Mouse (Mus musculus): ENCODE results near the gene Prps1. TPM values are rescaled to one million over a fixed set of nuclear protein-coding genes. Genes with fewer than 3 reads are reported as not detected.

Prps1 gene
- polyA plus RNA-seq, 1 experiment = 60.8 TPM

DNA sequence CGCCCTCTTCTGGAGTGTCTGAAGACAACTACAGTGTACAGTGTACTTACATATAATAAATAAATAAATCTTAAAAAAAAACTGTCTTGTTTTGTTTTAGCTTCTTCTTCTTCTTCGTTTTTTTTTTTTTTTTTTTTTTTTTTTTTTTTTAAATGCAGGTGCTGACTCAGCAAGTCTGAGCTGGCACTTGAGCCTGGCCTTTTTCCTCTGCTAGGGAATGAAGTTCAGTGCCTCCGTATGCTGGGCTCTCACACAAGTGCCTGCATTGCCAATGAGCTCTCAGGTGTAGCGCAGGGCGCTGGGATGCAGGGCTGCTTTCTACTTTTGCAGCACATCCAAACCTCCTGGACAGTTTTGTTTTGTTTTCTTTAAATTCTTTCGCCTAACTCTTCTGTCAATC lies 53.4 kb downstream of the Prps1 start:
- no peak overlapping the region for H3K27ac ChIP-seq (ENCODE audit: insufficient read depth, low read length)
- no peak for TF ChIP-seq CTCF (IDR thresholded peaks at IDR 0.05; ENCODE audit: extremely low read depth, insufficient read depth, low read length)
- no peak for TF ChIP-seq POLR2A (IDR thresholded peaks at IDR 0.05; ENCODE audit: extremely low read depth, insufficient read depth, low read length)
- H3K4me3 ChIP-seq (ENCODE audit: insufficient read depth, low read length) = no peak overlapping the region
- H3K4me1 ChIP-seq (ENCODE audit: control insufficient read depth, insufficient read depth, low read length) = no peaks in the 10 kb centered on the region

DNA sequence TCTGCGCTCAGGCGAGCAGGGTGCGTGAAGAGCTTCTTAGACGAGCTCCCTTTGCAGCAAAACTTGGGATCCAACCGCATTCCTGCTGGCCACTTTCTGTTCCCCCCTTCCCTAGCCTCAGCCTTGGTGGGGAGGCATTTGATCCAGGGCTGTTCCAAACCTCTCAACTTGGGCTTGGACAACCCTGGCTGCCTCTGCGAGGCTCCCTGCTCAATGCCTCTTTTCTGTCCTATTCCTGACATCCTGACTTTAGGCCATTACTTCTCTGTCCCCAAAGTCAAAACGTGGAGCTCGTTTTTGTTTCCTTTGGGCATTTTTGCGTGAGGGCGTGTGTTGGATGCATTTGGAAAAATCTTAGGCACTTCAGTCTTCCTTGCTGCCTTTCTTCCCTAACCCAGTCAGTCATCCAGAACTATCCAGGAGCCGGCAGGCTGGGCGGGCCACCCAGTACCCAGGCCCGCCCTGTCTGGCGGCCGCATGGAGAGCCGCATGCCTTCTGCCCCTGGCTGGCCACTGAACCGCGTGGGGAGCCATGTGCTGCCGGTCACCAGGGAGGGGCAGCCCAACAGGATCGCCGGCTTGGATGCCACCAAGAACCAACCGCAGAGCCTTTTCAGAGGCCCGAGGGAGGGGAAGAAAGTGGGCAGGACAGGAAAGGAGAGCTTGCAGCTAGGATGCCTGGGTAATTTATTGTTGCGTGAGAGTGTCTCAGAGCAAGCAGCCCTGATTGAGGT lies 54.5 kb downstream of the Prps1 start:
- TF ChIP-seq POLR2A (IDR thresholded peaks at IDR 0.05; ENCODE audit: extremely low read depth, insufficient read depth, low read length) (no peak), CTCF (IDR thresholded peaks at IDR 0.05; ENCODE audit: extremely low read depth, insufficient read depth, low read length) (no peak)
- Histone ChIP-seq H3K4me3 (ENCODE audit: insufficient read depth, low read length) (no peak overlapping the region), H3K4me1 (ENCODE audit: control insufficient read depth, insufficient read depth, low read length) (no peaks in the 10 kb centered on the region), H3K27ac (ENCODE audit: insufficient read depth, low read length) (peak overlapping the region; percentile 65; the same call in 1 of the 2 replicates)

DNA sequence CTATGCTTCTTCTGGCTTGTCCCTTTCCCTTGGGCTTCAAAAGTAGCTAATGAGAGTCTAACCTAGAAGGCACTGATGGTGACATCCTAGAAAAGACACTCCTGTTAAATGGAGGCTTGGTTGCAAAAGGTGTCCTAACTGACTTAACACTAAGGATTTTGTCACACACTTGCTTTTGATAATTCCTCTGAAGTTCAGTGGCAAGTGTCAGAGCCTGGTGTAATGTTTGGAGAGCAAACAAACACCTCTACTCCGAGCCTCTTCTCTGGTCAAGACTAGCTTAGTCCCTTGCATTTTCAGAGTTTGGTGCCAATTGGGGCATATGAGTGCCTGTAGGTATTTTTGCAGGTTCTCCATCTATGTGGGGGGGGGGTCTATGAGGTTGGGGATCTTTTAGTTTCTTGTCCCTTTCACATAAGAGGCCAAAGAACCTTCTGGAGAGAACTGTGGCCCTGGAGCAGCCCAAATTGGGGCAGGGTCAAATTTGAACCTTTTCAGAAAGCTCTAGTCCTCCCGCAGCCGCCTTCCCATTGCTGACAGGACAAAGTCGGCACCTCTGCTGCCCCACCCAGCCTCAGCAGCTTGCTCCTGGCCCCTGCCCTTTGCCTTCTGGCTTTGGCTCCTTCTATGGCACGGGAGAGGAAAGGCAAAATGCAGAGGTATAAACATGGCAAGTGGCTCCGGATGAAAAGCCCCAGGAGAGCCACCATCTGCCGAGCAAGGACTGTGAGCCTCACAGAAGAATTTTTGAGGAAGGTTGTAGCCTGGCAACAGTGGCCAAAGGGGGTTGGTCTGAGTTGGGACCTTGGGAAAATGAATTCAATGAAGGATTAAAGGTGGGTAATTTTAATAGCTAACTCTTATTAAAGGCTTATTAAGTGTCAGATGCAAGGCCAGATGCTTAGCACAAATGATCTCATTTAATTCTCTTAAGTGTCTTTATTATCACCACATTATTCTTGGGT lies 55.6 kb downstream of the Prps1 start:
- Histone ChIP-seq H3K4me1 (ENCODE audit: control insufficient read depth, insufficient read depth, low read length) (no peaks in the 10 kb centered on the region), H3K4me3 (ENCODE audit: insufficient read depth, low read length) (no peak overlapping the region), H3K27ac (ENCODE audit: insufficient read depth, low read length) (peak overlapping the region; percentile 29)
- no peak for TF ChIP-seq CTCF (IDR thresholded peaks at IDR 0.05; ENCODE audit: extremely low read depth, insufficient read depth, low read length)
- no peak for TF ChIP-seq POLR2A (IDR thresholded peaks at IDR 0.05; ENCODE audit: extremely low read depth, insufficient read depth, low read length)

DNA sequence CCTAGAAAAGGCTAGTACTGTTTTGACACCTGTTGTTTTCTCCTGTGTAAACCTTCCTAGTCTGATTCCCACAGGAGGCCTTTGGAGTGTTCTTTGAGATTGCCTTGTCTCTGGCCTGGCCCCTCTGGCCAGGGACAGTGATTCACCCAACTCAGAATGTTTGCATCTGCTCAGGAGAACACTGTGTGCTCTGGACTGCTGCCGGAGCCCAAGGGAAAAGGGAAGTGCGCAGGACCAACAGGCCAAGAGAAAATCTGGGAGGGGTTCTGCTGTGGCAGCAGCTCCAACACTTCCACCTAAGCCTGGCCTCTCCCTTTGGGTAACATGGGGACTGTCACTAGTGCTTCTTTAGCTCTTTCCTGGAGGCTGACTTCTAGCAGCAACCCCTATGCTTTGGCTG lies 57.0 kb downstream of the Prps1 start:
- no peaks in the 10 kb centered on the region for H3K4me1 ChIP-seq (ENCODE audit: control insufficient read depth, insufficient read depth, low read length)
- H3K27ac ChIP-seq (ENCODE audit: insufficient read depth, low read length) = no peak overlapping the region; the same call in 1 of the 2 replicates
- no peak for TF ChIP-seq POLR2A (IDR thresholded peaks at IDR 0.05; ENCODE audit: extremely low read depth, insufficient read depth, low read length)
- TF ChIP-seq CTCF (IDR thresholded peaks at IDR 0.05; ENCODE audit: extremely low read depth, insufficient read depth, low read length) = no peak
- no peak overlapping the region for H3K4me3 ChIP-seq (ENCODE audit: insufficient read depth, low read length)

DNA sequence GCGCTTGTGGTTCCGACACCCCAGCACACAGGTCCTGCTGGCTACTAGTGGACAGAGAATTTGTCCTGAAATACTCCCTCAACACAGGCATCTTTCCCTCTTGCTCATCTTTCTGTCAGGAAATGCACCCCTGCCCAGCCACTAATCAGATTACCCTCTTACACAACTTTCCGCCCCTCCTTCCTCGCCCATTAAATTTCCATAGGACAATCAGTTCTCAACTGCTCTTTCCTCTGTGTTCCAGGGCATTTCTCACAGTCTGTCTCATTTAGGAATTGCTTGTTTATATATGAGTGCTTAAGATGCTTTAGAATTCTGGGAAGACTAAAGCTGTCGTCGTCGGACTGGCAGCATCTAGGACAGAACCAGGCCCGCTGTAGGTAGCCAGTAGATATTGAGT lies 61.9 kb downstream of the Prps1 start:
- no peak for TF ChIP-seq POLR2A (IDR thresholded peaks at IDR 0.05; ENCODE audit: extremely low read depth, insufficient read depth, low read length)
- no peak for TF ChIP-seq CTCF (IDR thresholded peaks at IDR 0.05; ENCODE audit: extremely low read depth, insufficient read depth, low read length)
- H3K4me1 ChIP-seq (ENCODE audit: control insufficient read depth, insufficient read depth, low read length) = no peaks in the 10 kb centered on the region
- no peak overlapping the region for H3K27ac ChIP-seq (ENCODE audit: insufficient read depth, low read length)
- H3K4me3 ChIP-seq (ENCODE audit: insufficient read depth, low read length) = no peak overlapping the region

DNA sequence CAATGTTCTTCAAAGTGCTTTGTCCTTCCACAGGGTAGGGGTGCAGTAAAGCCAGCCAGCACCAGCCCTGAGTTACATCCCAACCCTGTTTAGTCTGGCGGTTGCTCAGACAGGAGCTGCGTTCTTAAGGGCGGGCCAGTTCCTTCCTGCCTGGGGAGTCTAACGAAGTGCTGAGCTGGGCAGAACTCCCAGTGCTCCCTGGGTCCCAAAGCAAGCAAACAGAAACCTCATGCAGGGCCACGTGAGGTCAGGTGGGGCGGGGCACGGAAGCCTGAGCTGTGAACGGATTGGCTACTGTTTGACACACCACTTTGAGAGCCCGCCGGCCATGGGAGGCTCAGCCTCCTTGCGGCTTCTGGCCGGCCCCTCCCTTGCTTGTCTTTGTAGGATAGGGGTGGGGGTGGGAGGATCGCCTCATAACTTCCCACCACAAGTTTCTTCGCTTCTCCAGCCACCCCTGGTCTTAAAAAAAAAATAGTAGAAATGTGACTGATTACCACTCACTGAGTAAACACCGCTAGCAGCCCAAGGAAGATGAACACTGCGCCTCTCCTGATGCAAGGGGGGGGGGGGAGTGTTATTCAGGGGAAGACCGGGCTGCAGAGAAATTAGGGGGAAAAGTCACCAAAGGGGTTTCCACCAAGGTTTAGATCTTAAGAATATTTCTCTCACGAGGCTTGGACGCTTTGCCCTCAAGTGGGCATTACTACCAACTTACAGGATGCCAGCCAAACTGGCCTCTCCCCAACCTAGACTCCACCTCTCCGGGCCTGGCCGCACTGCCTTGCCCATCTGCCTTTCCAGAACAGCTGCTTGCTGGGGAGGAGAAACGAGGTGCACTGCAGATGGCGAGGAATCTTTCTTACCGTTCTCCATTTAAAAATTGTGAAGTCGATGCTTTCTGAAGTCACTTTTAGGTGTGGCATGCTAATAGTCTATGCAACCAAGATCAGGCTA lies 64.0 kb downstream of the Prps1 start:
- TF ChIP-seq POLR2A (IDR thresholded peaks at IDR 0.05; ENCODE audit: extremely low read depth, insufficient read depth, low read length) (no peak), CTCF (IDR thresholded peaks at IDR 0.05; ENCODE audit: extremely low read depth, insufficient read depth, low read length) (no peak)
- H3K4me1 ChIP-seq (ENCODE audit: control insufficient read depth, insufficient read depth, low read length) = no peaks in the 10 kb centered on the region
- no peak overlapping the region for H3K4me3 ChIP-seq (ENCODE audit: insufficient read depth, low read length)
- peak overlapping the region; percentile 78; the same call in 1 of the 2 replicates for H3K27ac ChIP-seq (ENCODE audit: insufficient read depth, low read length)

DNA sequence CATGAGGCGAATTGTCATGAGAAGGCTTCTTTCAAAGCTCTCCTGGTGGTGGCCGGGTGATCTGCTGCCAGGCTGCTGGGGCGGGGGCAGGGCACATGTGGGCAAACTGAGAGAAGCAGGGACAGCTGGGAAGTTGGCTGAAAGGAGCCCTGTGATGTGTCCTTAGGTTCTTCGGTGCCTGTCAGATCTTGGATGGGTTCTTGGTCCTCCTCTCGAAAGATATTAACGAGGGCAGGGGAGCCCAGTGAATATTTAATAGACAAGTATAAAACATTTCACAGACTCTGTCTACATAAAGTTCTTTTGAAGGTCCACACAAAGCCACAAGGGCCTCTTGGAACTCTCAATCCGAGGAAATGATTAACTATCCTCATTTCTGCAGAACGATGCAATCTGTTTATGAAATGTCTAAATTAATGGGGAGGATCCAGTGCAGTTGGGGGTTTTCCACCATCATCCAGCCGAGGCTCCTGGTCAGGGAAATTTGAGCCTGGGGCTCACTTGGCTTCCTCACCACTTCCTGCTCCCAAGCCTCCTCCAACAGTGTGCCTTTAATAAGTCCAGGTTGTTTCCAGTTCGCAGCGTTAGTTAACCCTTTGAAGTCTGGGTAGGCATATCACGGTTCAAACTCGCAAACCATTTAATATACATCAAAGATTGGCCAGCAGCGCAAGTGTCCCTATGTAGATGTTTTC lies 65.8 kb downstream of the Prps1 start:
- H3K27ac ChIP-seq (ENCODE audit: insufficient read depth, low read length) = no peak overlapping the region
- H3K4me1 ChIP-seq (ENCODE audit: control insufficient read depth, insufficient read depth, low read length) = no peaks in the 10 kb centered on the region
- no peak overlapping the region for H3K4me3 ChIP-seq (ENCODE audit: insufficient read depth, low read length)
- no peak for TF ChIP-seq POLR2A (IDR thresholded peaks at IDR 0.05; ENCODE audit: extremely low read depth, insufficient read depth, low read length)
- no peak for TF ChIP-seq CTCF (IDR thresholded peaks at IDR 0.05; ENCODE audit: extremely low read depth, insufficient read depth, low read length)

DNA sequence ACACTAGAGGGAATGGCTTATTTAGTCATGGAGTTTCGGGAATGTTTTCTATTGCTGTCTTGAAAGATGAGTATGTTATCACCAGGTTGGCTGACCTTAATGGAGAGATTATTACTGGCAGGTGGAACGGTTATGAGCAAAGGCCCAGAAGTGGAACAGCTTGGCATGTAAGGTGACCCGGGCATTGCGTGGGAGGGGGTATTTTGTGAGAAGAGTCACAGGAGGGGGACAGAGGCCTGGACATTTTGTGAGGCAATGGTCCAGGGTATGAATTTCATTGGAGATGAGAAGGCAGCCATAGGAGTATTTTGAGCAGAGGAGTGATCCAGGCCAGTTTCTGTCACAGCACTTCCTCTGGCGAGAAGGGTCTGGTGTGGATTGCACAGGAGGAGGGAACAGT lies 67.8 kb downstream of the Prps1 start:
- no peak for TF ChIP-seq POLR2A (IDR thresholded peaks at IDR 0.05; ENCODE audit: extremely low read depth, insufficient read depth, low read length)
- no peak for TF ChIP-seq CTCF (IDR thresholded peaks at IDR 0.05; ENCODE audit: extremely low read depth, insufficient read depth, low read length)
- H3K4me1 ChIP-seq (ENCODE audit: control insufficient read depth, insufficient read depth, low read length) = no peaks in the 10 kb centered on the region
- no peak overlapping the region for H3K27ac ChIP-seq (ENCODE audit: insufficient read depth, low read length)
- H3K4me3 ChIP-seq (ENCODE audit: insufficient read depth, low read length) = no peak overlapping the region

Other genes starting within 250 kb of the Prps1 start
- gene Frmpd3, start 114.3 kb upstream of the Prps1 start, polyA plus RNA-seq (2012; rRNA removed) = 16.5 and 18.4 TPM in 2 replicates
- gene Tsc22d3, start 144.0 kb downstream of the Prps1 start, polyA plus RNA-seq (2012; rRNA removed) = 115 and 119 TPM in 2 replicates
- gene Mid2, start 208.0 kb downstream of the Prps1 start, polyA plus RNA-seq (2012; rRNA removed) = 11.9 and 12.5 TPM in 2 replicates

Measured in cortical plate, adult 2 months (tissue).